Mouse (Mus musculus): Measurements from ENCODE around the gene Rab43. TPM values are rescaled to one million over a fixed set of nuclear protein-coding genes. Genes with fewer than 3 reads are reported as not detected.

Rab43 gene
- polyA plus RNA-seq, 1 experiment: 1.6 TPM

GRCm38 (mm10) chr6:87839797-87840341 lies 27.9 kb upstream of the Rab43 start:
- peaks cover 24% of the 10 kb centered on the region for H3K36me3 ChIP-seq (ENCODE audit: control insufficient read depth, insufficient read depth, low read length, poor library complexity, severe bottlenecking)

GRCm38 (mm10) chr6:87838551-87839197 lies 26.7 kb upstream of the Rab43 start, which contains the start of gene Isy1:
Gene Isy1, minus strand, starts transcription at chr6:87838798.
- H3K4me1 ChIP-seq (ENCODE audit: control insufficient read depth, insufficient read depth, low read length): no peaks in the 10 kb centered on the region
- peak within 1 kb of the TSS; percentile 80 for H3K9ac ChIP-seq (ENCODE audit: low read depth, poor library complexity, severe bottlenecking)
- peak within 1 kb of the TSS; percentile 96 for H3K4me3 ChIP-seq (ENCODE audit: low read depth, low read length)
- H3K9me3 ChIP-seq (replicated peaks; ENCODE audit: control insufficient read depth, insufficient read depth, low read length, poor library complexity, severe bottlenecking): no peaks in the 10 kb centered on the region
- H3K36me3 ChIP-seq (ENCODE audit: control insufficient read depth, insufficient read depth, low read length, poor library complexity, severe bottlenecking): peaks cover 14% of the 10 kb centered on the region
- no peaks in the 10 kb centered on the region for H3K27me3 ChIP-seq (ENCODE audit: control insufficient read depth, insufficient read depth, low read length, poor library complexity, severe bottlenecking)
- H3K27ac ChIP-seq (ENCODE audit: insufficient read depth, low read length): peak within 1 kb of the TSS; percentile 51
- TF ChIP-seq POLR2A (IDR thresholded peaks at IDR 0.05; ENCODE audit: insufficient read depth, low read length) (peak; percentile 50), CTCF (IDR thresholded peaks at IDR 0.05; ENCODE audit: low read depth, low read length) (no peak), EP300 (IDR thresholded peaks at IDR 0.05; ENCODE audit: insufficient read depth, low read depth, low read length) (peak; percentile 72)

More at GRCm38 (mm10) chr6:87839797-87840341, 27.9 kb upstream of the Rab43 start:
- no peak overlapping the region for H3K27ac ChIP-seq (ENCODE audit: insufficient read depth, low read length)
- H3K4me1 ChIP-seq (ENCODE audit: control insufficient read depth, insufficient read depth, low read length): no peaks in the 10 kb centered on the region
- no peaks in the 10 kb centered on the region for H3K9me3 ChIP-seq (replicated peaks; ENCODE audit: control insufficient read depth, insufficient read depth, low read length, poor library complexity, severe bottlenecking)
- H3K27me3 ChIP-seq (ENCODE audit: control insufficient read depth, insufficient read depth, low read length, poor library complexity, severe bottlenecking): no peaks in the 10 kb centered on the region
- TF ChIP-seq CTCF (IDR thresholded peaks at IDR 0.05; ENCODE audit: low read depth, low read length): no peak
- TF ChIP-seq EP300 (IDR thresholded peaks at IDR 0.05; ENCODE audit: insufficient read depth, low read depth, low read length): no peak
- no peak for TF ChIP-seq POLR2A (IDR thresholded peaks at IDR 0.05; ENCODE audit: insufficient read depth, low read length)
- H3K4me3 ChIP-seq (ENCODE audit: low read depth, low read length): no peak overlapping the region
- peak overlapping the region; percentile 8; the same call in 1 of the 2 replicates for H3K9ac ChIP-seq (ENCODE audit: low read depth, poor library complexity, severe bottlenecking)

GRCm38 (mm10) chr6:87835695-87836094 lies 23.7 kb upstream of the Rab43 start, which contains the start of gene Gm45140:
Gene Gm45140, minus strand, starts transcription at chr6:87835795.
- H3K27ac ChIP-seq (ENCODE audit: insufficient read depth, low read length): no peak within 1 kb of the TSS
- TF ChIP-seq POLR2A (IDR thresholded peaks at IDR 0.05; ENCODE audit: insufficient read depth, low read length) (no peak), CTCF (IDR thresholded peaks at IDR 0.05; ENCODE audit: low read depth, low read length) (no peak), EP300 (IDR thresholded peaks at IDR 0.05; ENCODE audit: insufficient read depth, low read depth, low read length) (no peak)
- H3K36me3 ChIP-seq (ENCODE audit: control insufficient read depth, insufficient read depth, low read length, poor library complexity, severe bottlenecking): peaks cover 8% of the 10 kb centered on the region
- no peaks in the 10 kb centered on the region for H3K4me1 ChIP-seq (ENCODE audit: control insufficient read depth, insufficient read depth, low read length)
- no peaks in the 10 kb centered on the region for H3K9me3 ChIP-seq (replicated peaks; ENCODE audit: control insufficient read depth, insufficient read depth, low read length, poor library complexity, severe bottlenecking)
- no peak within 1 kb of the TSS for H3K9ac ChIP-seq (ENCODE audit: low read depth, poor library complexity, severe bottlenecking)
- H3K27me3 ChIP-seq (ENCODE audit: control insufficient read depth, insufficient read depth, low read length, poor library complexity, severe bottlenecking): no peaks in the 10 kb centered on the region
- H3K4me3 ChIP-seq (ENCODE audit: low read depth, low read length): no peak within 1 kb of the TSS

DNA sequence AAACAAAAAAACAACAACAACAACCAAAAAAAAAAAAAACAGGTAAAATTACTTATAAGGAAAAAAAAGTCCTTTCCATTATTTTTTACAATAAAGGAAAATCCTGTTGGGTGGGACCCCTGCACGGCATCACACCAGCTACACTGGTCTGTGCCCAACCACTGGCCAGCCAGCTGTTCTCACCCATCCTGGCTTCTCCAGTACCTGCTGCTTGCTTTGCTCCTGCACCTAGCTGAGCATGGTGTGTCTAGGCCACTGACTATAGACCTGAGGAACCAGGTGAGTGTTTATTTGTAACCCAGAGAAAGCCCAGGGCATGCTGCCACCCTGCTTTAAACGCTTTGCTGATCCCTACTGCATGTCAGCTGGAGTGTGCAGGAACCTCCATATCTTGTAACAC lies 8.4 kb upstream of the Rab43 start:
- Histone ChIP-seq H3K27me3 (ENCODE audit: control insufficient read depth, insufficient read depth, low read length, poor library complexity, severe bottlenecking) (no peaks in the 10 kb centered on the region), H3K4me3 (ENCODE audit: low read depth, low read length) (no peak overlapping the region), H3K4me1 (ENCODE audit: control insufficient read depth, insufficient read depth, low read length) (no peaks in the 10 kb centered on the region), H3K9ac (ENCODE audit: low read depth, poor library complexity, severe bottlenecking) (no peak overlapping the region), H3K36me3 (ENCODE audit: control insufficient read depth, insufficient read depth, low read length, poor library complexity, severe bottlenecking) (peaks cover 24% of the 10 kb centered on the region), H3K27ac (ENCODE audit: insufficient read depth, low read length) (no peak overlapping the region), H3K9me3 (replicated peaks; ENCODE audit: control insufficient read depth, insufficient read depth, low read length, poor library complexity, severe bottlenecking) (no peaks in the 10 kb centered on the region)
- TF ChIP-seq EP300 (IDR thresholded peaks at IDR 0.05; ENCODE audit: insufficient read depth, low read depth, low read length) (no peak), POLR2A (IDR thresholded peaks at IDR 0.05; ENCODE audit: insufficient read depth, low read length) (no peak), CTCF (IDR thresholded peaks at IDR 0.05; ENCODE audit: low read depth, low read length) (no peak)

GRCm38 (mm10) chr6:87814486-87814885 lies 2.5 kb upstream of the Rab43 start:
- peaks cover 4% of the 10 kb centered on the region for H3K36me3 ChIP-seq (ENCODE audit: control insufficient read depth, insufficient read depth, low read length, poor library complexity, severe bottlenecking)
- H3K9ac ChIP-seq (ENCODE audit: low read depth, poor library complexity, severe bottlenecking): no peak overlapping the region
- H3K4me1 ChIP-seq (ENCODE audit: control insufficient read depth, insufficient read depth, low read length): no peaks in the 10 kb centered on the region
- no peaks in the 10 kb centered on the region for H3K9me3 ChIP-seq (replicated peaks; ENCODE audit: control insufficient read depth, insufficient read depth, low read length, poor library complexity, severe bottlenecking)
- H3K27ac ChIP-seq (ENCODE audit: insufficient read depth, low read length): no peak overlapping the region
- H3K27me3 ChIP-seq (ENCODE audit: control insufficient read depth, insufficient read depth, low read length, poor library complexity, severe bottlenecking): no peaks in the 10 kb centered on the region
- no peak overlapping the region for H3K4me3 ChIP-seq (ENCODE audit: low read depth, low read length)
- no peak for TF ChIP-seq CTCF (IDR thresholded peaks at IDR 0.05; ENCODE audit: low read depth, low read length)
- no peak for TF ChIP-seq POLR2A (IDR thresholded peaks at IDR 0.05; ENCODE audit: insufficient read depth, low read length)
- TF ChIP-seq EP300 (IDR thresholded peaks at IDR 0.05; ENCODE audit: insufficient read depth, low read depth, low read length): no peak

GRCm38 (mm10) chr6:87812656-87813055 lies 692 bp upstream of the Rab43 start:
- Histone ChIP-seq H3K9ac (ENCODE audit: low read depth, poor library complexity, severe bottlenecking) (no peak overlapping the region), H3K27ac (ENCODE audit: insufficient read depth, low read length) (no peak overlapping the region), H3K27me3 (ENCODE audit: control insufficient read depth, insufficient read depth, low read length, poor library complexity, severe bottlenecking) (no peaks in the 10 kb centered on the region), H3K36me3 (ENCODE audit: control insufficient read depth, insufficient read depth, low read length, poor library complexity, severe bottlenecking) (no peaks in the 10 kb centered on the region), H3K9me3 (replicated peaks; ENCODE audit: control insufficient read depth, insufficient read depth, low read length, poor library complexity, severe bottlenecking) (no peaks in the 10 kb centered on the region), H3K4me3 (ENCODE audit: low read depth, low read length) (no peak overlapping the region), H3K4me1 (ENCODE audit: control insufficient read depth, insufficient read depth, low read length) (no peaks in the 10 kb centered on the region)
- TF ChIP-seq POLR2A (IDR thresholded peaks at IDR 0.05; ENCODE audit: insufficient read depth, low read length) (no peak), CTCF (IDR thresholded peaks at IDR 0.05; ENCODE audit: low read depth, low read length) (no peak), EP300 (IDR thresholded peaks at IDR 0.05; ENCODE audit: insufficient read depth, low read depth, low read length) (no peak)

All from ES-Bruce4 (cell line).